Mouse (Mus musculus): ENCODE data around the gene Bhlhe41.
A peak's percentile ranks its signal among the peaks of the same experiment; 100 is the strongest.

The Bhlhe41 gene

GRCm38 (mm10) chr6:145865289-145865885 lies at the start of gene Bhlhe41:
Bhlhe41 (minus strand) TSS chr6:145865558.
- peak; percentile 91 to 94 for DNase-seq

GRCm38 (mm10) chr6:145912232-145912631 lies 46.9 kb upstream of the Bhlhe41 start:
- DNase-seq = no peak

- no peak for DNase-seq
Observed at GRCm38 (mm10) chr6:145910469-145911426, 45.4 kb upstream of the Bhlhe41 start.

- DNase-seq = no peak
Observed at GRCm38 (mm10) chr6:145909943-145910342, 44.6 kb upstream of the Bhlhe41 start.

GRCm38 (mm10) chr6:145906096-145906890 lies 40.9 kb upstream of the Bhlhe41 start:
- DNase-seq = no peak

- no peak for DNase-seq
Observed at GRCm38 (mm10) chr6:145904616-145905015, 39.3 kb upstream of the Bhlhe41 start.

- DNase-seq = peak; percentile 31 to 35
Observed at GRCm38 (mm10) chr6:145904169-145904568, 38.8 kb upstream of the Bhlhe41 start.

GRCm38 (mm10) chr6:145894669-145895342 lies 29.4 kb upstream of the Bhlhe41 start:
- DNase-seq = no peak

- DNase-seq = no peak
Observed at GRCm38 (mm10) chr6:145893366-145894021, 28.1 kb upstream of the Bhlhe41 start.

GRCm38 (mm10) chr6:145892381-145893265 lies 27.3 kb upstream of the Bhlhe41 start:
- no peak for DNase-seq

GRCm38 (mm10) chr6:145891951-145892350 lies 26.6 kb upstream of the Bhlhe41 start:
- DNase-seq = no peak

GRCm38 (mm10) chr6:145887719-145888118 lies 22.4 kb upstream of the Bhlhe41 start:
- no peak for DNase-seq

GRCm38 (mm10) chr6:145886277-145886676 lies 20.9 kb upstream of the Bhlhe41 start:
- DNase-seq = no peak

GRCm38 (mm10) chr6:145885069-145885468 lies 19.7 kb upstream of the Bhlhe41 start:
- DNase-seq = no peak

- no peak for DNase-seq
Observed at GRCm38 (mm10) chr6:145883668-145884067, 18.3 kb upstream of the Bhlhe41 start.

- DNase-seq = no peak
Observed at GRCm38 (mm10) chr6:145883010-145883409, 17.7 kb upstream of the Bhlhe41 start.

- DNase-seq = no peak
Observed at GRCm38 (mm10) chr6:145880609-145881008, 15.3 kb upstream of the Bhlhe41 start.

- DNase-seq = peak; percentile 68 to 76
Observed at GRCm38 (mm10) chr6:145876986-145877735, 11.8 kb upstream of the Bhlhe41 start.

GRCm38 (mm10) chr6:145873354-145873753 lies 8.0 kb upstream of the Bhlhe41 start:
- no peak for DNase-seq

- DNase-seq = no peak
Observed at GRCm38 (mm10) chr6:145872010-145872409, 6.7 kb upstream of the Bhlhe41 start.

Measured in cerebellum, postnatal 10 days (tissue).